Mouse (Mus musculus) heart, adult 2 months (tissue): ENCODE data around the gene Plch2. TPM values are rescaled to one million over a fixed set of nuclear protein-coding genes. Genes with fewer than 3 reads are reported as not detected.

Experiments used
- DNase-seq, 2 experiments: peaks; one replicate each; pipeline ENCODE4 v3.0.0; 2021
- H3K27ac ChIP-seq: fragments of 200-600 bp; 2 replicates; pipeline ENCODE4 v1.8.1; 2022
- H3K27me3 ChIP-seq: fragments of 200-500 bp; 2 replicates; pipeline ENCODE4 v1.6.1; 2012; ENCODE audit warnings: mild to moderate bottlenecking, low read length, inconsistent platforms, mixed read lengths; ENCODE audit not compliant: control insufficient read depth, insufficient read depth
- H3K36me3 ChIP-seq: fragments of 200-500 bp; 2 replicates; pipeline ENCODE4 v1.6.1; 2012; ENCODE audit warnings: low read length, inconsistent platforms; ENCODE audit not compliant: control insufficient read depth, insufficient read depth
- H3K4me1 ChIP-seq: fragments of 200-500 bp; 2 replicates; pipeline ENCODE4 v1.6.1; 2011; ENCODE audit warnings: low read length; ENCODE audit not compliant: control insufficient read depth, insufficient read depth
- H3K4me3 ChIP-seq: fragments of 200-600 bp; 2 replicates; pipeline ENCODE4 v1.8.1; 2022
- H3K79me2 ChIP-seq: fragments of 200-500 bp; replicated peaks from 2 replicates; pipeline ENCODE4 v1.6.1; 2012; ENCODE audit warnings: mild to moderate bottlenecking, inconsistent platforms, low read length, moderate library complexity, mixed read lengths; ENCODE audit not compliant: control insufficient read depth, insufficient read depth
- H3K9ac ChIP-seq: fragments of 200-500 bp; 2 replicates; pipeline ENCODE4 v1.6.1; 2012; ENCODE audit warnings: low read depth, mild to moderate bottlenecking, control low read depth, inconsistent platforms, low read length, mixed read lengths
- CTCF ChIP-seq: fragments of 200-600 bp; IDR thresholded peaks from 2 replicates; pipeline ENCODE4 v1.8.1; 2022; ENCODE audit warnings: antibody characterized with exemption, mild to moderate bottlenecking, moderate library complexity
- EP300 ChIP-seq: fragments of 200-500 bp; IDR thresholded peaks from 2 replicates; pipeline ENCODE4 v1.6.1; 2011; ENCODE audit warnings: low read depth, low read length, control low read depth; ENCODE audit not compliant: insufficient read depth
- POLR2A ChIP-seq: fragments of 200-500 bp; IDR thresholded peaks from 2 replicates; pipeline ENCODE4 v1.6.1; 2011; ENCODE audit warnings: mild to moderate bottlenecking, low read depth, low read length, control low read depth; ENCODE audit not compliant: insufficient read depth
- WGBS: fragments of 180-500 bp; shearing (Covaris S2); methylation state at CpG from one replicate; pipeline ENCODE4 v1.1.7; 2018; 5-methylcytosine and 5-hydroxymethylcytosine counted together
- intact Hi-C: fragments of 180-260 bp; cut with DNase I; formaldehyde crosslinking; loops from one replicate; pipeline ENCODE4 v1.15.1; 2025
- polyA plus RNA-seq: library from polyadenylated mRNA; depleted of rRNA; stranded (reverse); fragments of >200 nt; gene quantifications from 2 replicates; pipeline ENCODE4 v1.2.3, GENCODE M21; 2012
- total RNA-seq, 2 experiments: library from RNA; stranded (reverse); gene quantifications; 2 replicates each; pipeline ENCODE4 v1.2.3; 2021

The Plch2 gene
- total and polyA plus RNA-seq, 3 experiments: 1.1 TPM; not detected in 2

- WGBS: 89% methylated on average over 20 of the region's 20 CpGs
Observed at GRCm38 (mm10) chr4:155068357-155068972, 11.9 kb upstream of the Plch2 start.

GRCm38 (mm10) chr4:155066834-155067522, 10.4 kb upstream of the Plch2 start, which contains the start of gene Pex10:
Gene Pex10, plus strand, starts transcription at chr4:155067016.
- Histone ChIP-seq H3K79me2 (no peaks in the 10 kb centered on the region), H3K9ac (peak within 1 kb of the TSS; percentile 81), H3K36me3 (no peaks in the 10 kb centered on the region), H3K27ac (peak within 1 kb of the TSS; percentile 87), H3K4me1 (peaks cover 11% of the 10 kb centered on the region), H3K27me3 (no peaks in the 10 kb centered on the region), H3K4me3 (peak within 1 kb of the TSS; percentile 65)
- WGBS: 1% methylated on average over 48 of the region's 48 CpGs
- intact Hi-C loops: loop anchor here (1.0 to 2.0 kb wide), 3 partner anchors 86 to 122 kb away; partner anchors contain the start of gene Pank4
- peak; percentile 97 to 98 for DNase-seq
- TF ChIP-seq POLR2A: peak; percentile 91
- no peak for TF ChIP-seq EP300

More at GRCm38 (mm10) chr4:155068357-155068972, 11.9 kb upstream of the Plch2 start:
- H3K4me1 ChIP-seq: peaks cover 11% of the 10 kb centered on the region
- TF ChIP-seq CTCF (no peak), EP300 (no peak), POLR2A (no peak)
- H3K79me2 ChIP-seq: no peaks in the 10 kb centered on the region
- DNase-seq: no peak
- no peak overlapping the region for H3K9ac ChIP-seq
- H3K36me3 ChIP-seq: no peaks in the 10 kb centered on the region
- intact Hi-C loops: no loop called here
- H3K27ac ChIP-seq: no peak overlapping the region
- no peak overlapping the region for H3K4me3 ChIP-seq
- no peaks in the 10 kb centered on the region for H3K27me3 ChIP-seq

GRCm38 (mm10) chr4:155065970-155066833, 9.6 kb upstream of the Plch2 start:
- peak overlapping the region; percentile 56 for H3K27ac ChIP-seq
- 2% methylated on average over 15 of the region's 15 CpGs for WGBS
- H3K79me2 ChIP-seq: no peaks in the 10 kb centered on the region
- intact Hi-C loops: loop anchor here (1.0 to 2.0 kb wide), 4 partner anchors 85 to 189 kb away; partner anchors contain the start of gene Pank4
- H3K9ac ChIP-seq: no peak overlapping the region
- no peaks in the 10 kb centered on the region for H3K27me3 ChIP-seq
- no peaks in the 10 kb centered on the region for H3K36me3 ChIP-seq
- peak; percentile 64; the same call in 1 of the 2 replicates for TF ChIP-seq EP300
- TF ChIP-seq CTCF: peak; percentile 95
- TF ChIP-seq POLR2A: no peak
- peak; percentile 84 to 87 for DNase-seq
- H3K4me1 ChIP-seq: peaks cover 11% of the 10 kb centered on the region
- peak overlapping the region; percentile 65 for H3K4me3 ChIP-seq

GRCm38 (mm10) chr4:155064474-155064873, 7.9 kb upstream of the Plch2 start:
- TF ChIP-seq POLR2A (no peak), CTCF (0 out of 2 replicates have a peak, but pooled peaks have one; percentile 2), EP300 (no peak)
- intact Hi-C loops: loop anchor here (2.0 kb wide), 1 partner anchor 188 kb away; no protein-coding TSS in a partner anchor
- no peak overlapping the region for H3K4me3 ChIP-seq
- WGBS: 80% methylated on average over 2 of the region's 2 CpGs
- DNase-seq: no peak
- peaks cover 11% of the 10 kb centered on the region for H3K4me1 ChIP-seq
- no peak overlapping the region for H3K9ac ChIP-seq
- H3K27ac ChIP-seq: no peak overlapping the region
- H3K79me2 ChIP-seq: no peaks in the 10 kb centered on the region
- no peaks in the 10 kb centered on the region for H3K36me3 ChIP-seq
- H3K27me3 ChIP-seq: no peaks in the 10 kb centered on the region

GRCm38 (mm10) chr4:155063895-155064294, 7.3 kb upstream of the Plch2 start:
- TF ChIP-seq CTCF: no peak
- no peak for TF ChIP-seq POLR2A
- no peak for TF ChIP-seq EP300
- no peaks in the 10 kb centered on the region for H3K36me3 ChIP-seq
- intact Hi-C loops: loop anchor here (2.0 kb wide), 1 partner anchor 187 kb away; no protein-coding TSS in a partner anchor
- DNase-seq: no peak
- H3K9ac ChIP-seq: no peak overlapping the region
- H3K27me3 ChIP-seq: no peaks in the 10 kb centered on the region
- H3K4me3 ChIP-seq: no peak overlapping the region
- WGBS: 52% methylated on average over 3 of the region's 3 CpGs
- H3K27ac ChIP-seq: no peak overlapping the region
- no peaks in the 10 kb centered on the region for H3K79me2 ChIP-seq
- H3K4me1 ChIP-seq: peaks cover 11% of the 10 kb centered on the region
